Mouse (Mus musculus): ENCODE results near the gene Gm9918. TPM values are rescaled to one million over a fixed set of nuclear protein-coding genes. Genes with fewer than 3 reads are reported as not detected.

Gene Gm9918
- polyA plus RNA-seq, 1 experiment from 2014 or later = not detected

DNA sequence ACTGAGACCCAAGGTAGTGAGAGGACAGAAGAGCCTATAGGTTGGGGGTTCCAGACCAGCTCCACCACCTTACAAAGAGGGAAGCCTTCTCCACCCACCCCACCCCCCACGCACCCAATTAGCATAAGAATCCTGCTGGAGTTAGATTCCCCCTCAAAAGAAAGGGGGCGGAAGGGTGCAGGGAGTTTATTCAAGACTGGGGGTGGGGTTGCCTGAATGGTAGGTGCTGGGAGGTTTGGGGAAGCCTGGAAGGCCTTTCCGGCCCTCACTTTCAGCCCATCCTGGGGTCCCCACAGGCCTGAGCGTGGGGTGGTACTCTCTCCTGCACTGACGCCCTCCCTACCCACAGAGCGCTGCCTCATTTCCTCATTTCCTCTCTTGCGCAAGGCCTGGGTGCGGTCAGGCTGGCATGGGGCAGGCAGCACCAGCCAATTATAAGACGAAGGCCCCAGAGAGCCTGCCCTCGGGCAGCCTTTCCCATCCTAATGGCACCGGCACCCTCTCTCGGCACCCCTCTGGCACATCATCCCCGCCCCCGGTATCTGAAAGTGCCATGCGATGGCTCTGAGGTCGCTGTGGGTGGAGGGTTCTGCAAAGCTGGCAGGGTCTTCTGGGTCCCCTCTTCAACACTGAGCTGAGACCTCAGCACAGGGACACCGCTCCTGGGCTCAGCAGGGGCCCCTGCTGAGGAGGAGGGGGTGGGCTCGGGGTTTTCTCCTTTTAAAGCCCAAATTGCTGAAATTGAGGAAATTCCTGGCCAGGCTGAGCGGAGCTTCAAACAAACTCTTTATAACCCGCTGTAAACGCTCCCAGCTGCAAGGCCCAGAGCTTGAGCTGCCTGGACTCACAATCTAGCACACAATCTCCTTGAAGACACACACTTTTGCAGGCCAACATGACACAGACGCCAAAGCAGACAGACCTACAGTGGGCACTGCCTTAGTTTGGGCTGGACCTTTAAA, 26.9 kb upstream of the Gm9918 start:
- DNase-seq (ENCODE audit: low spot score) (no peak), ATAC-seq (replicated peaks; ENCODE audit: low FRiP score) (no peak)
- Histone ChIP-seq H3K4me3 (ENCODE audit: low read depth, low read length) (peak overlapping the region; percentile 3; the same call in 1 of the 2 replicates), H3K36me3 (ENCODE audit: control insufficient read depth, insufficient read depth, low read length) (no peaks in the 10 kb centered on the region), H3K4me2 (peak overlapping the region; percentile 89), H3K9me3 (ENCODE audit: control insufficient read depth, low read length) (no peaks in the 10 kb centered on the region), H3K4me1 (replicated peaks; ENCODE audit: control insufficient read depth, insufficient read depth, low read length) (peaks cover 46% of the 10 kb centered on the region), H3K9ac (ENCODE audit: low read depth, low read length) (peak overlapping the region; percentile 10; the same call in 1 of the 2 replicates), H3K27me3 (replicated peaks; ENCODE audit: control insufficient read depth, insufficient read depth, low read length) (peaks cover 57% of the 10 kb centered on the region), H3K27ac (ENCODE audit: low read depth, low read length) (no peak overlapping the region)
- 14% methylated on average over 22 of the region's 22 CpGs for WGBS

DNA sequence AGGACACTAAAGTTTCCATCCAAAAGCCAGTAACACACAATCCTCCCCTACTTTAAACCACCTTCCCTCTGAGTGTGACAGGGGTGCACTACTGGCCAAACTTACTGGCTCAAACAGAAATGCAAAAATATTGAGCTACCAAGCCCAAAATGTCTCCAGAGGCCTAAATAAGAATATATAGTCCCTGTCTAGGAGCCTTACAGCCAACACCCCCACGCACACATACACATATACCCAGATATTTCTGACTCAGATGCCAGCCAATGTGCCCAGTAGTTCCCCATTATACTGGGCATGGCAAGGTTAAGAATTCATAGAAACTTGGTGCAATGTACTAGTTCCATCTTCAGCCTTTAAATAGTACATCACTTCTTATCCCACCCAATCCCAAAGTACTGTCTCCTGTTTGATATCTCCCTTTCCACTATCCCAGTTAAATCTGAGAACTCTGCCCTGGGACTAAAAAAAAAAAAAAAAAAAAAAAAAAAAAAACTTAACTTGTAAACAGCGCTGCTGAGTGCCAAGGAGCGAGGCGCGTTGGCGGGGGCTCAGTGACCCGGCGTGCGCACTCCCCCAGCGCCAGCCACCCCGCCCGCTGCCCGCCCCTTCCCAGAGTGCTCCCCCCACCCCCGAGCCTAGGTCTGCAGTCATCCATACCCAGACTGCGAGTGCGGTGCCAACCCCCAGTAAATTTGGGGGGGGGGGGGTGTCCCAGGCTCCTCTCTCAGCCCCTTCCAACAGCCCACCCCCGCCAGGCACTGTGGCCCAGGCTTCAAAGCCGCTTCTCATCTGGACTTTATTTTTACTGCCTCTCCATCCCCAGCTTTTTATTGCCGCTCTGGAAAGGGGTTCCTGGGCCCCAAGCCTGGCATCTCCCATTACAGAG, 25.8 kb upstream of the Gm9918 start:
- Histone ChIP-seq H3K36me3 (ENCODE audit: control insufficient read depth, insufficient read depth, low read length) (no peaks in the 10 kb centered on the region), H3K4me2 (peak overlapping the region; percentile 89), H3K4me3 (ENCODE audit: low read depth, low read length) (peak overlapping the region; percentile 51), H3K4me1 (replicated peaks; ENCODE audit: control insufficient read depth, insufficient read depth, low read length) (peaks cover 49% of the 10 kb centered on the region), H3K9ac (ENCODE audit: low read depth, low read length) (no peak overlapping the region), H3K9me3 (ENCODE audit: control insufficient read depth, low read length) (no peaks in the 10 kb centered on the region), H3K27ac (ENCODE audit: low read depth, low read length) (no peak overlapping the region), H3K27me3 (replicated peaks; ENCODE audit: control insufficient read depth, insufficient read depth, low read length) (peaks cover 65% of the 10 kb centered on the region)
- DNase-seq (ENCODE audit: low spot score) (no peak), ATAC-seq (replicated peaks; ENCODE audit: low FRiP score) (no peak)
- WGBS = 29% methylated on average over 19 of the region's 19 CpGs

DNA sequence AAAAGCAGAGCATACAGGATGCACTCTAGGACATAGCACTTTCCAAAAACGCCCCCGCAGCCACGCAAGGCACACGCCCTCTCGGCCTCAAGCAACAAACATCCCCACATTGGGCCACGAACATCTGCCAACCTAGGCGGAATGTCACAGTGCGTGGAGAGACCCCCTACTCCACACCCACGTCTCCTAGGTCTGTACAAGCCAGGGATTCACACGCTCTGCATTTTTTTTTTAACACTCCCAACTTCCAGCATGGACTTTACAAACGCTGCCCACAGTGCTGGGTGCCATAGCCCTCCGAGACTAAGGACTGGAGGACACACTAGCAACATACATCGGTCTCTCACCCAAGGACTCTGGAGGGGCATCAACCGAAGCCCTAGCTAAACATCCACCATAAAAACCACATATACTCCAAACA, 24.9 kb upstream of the Gm9918 start:
- Histone ChIP-seq H3K9ac (ENCODE audit: low read depth, low read length) (peak overlapping the region; percentile 52), H3K36me3 (ENCODE audit: control insufficient read depth, insufficient read depth, low read length) (no peaks in the 10 kb centered on the region), H3K9me3 (ENCODE audit: control insufficient read depth, low read length) (no peaks in the 10 kb centered on the region), H3K27ac (ENCODE audit: low read depth, low read length) (peak overlapping the region; percentile 81; the same call in 1 of the 2 replicates), H3K4me1 (replicated peaks; ENCODE audit: control insufficient read depth, insufficient read depth, low read length) (peaks cover 49% of the 10 kb centered on the region), H3K27me3 (replicated peaks; ENCODE audit: control insufficient read depth, insufficient read depth, low read length) (peaks cover 72% of the 10 kb centered on the region), H3K4me2 (peak overlapping the region; percentile 89), H3K4me3 (ENCODE audit: low read depth, low read length) (peak overlapping the region; percentile 51)
- no peak for DNase-seq (ENCODE audit: low spot score)
- ATAC-seq (replicated peaks; ENCODE audit: low FRiP score) = no peak
- 12% methylated on average over 14 of the region's 14 CpGs for WGBS

DNA sequence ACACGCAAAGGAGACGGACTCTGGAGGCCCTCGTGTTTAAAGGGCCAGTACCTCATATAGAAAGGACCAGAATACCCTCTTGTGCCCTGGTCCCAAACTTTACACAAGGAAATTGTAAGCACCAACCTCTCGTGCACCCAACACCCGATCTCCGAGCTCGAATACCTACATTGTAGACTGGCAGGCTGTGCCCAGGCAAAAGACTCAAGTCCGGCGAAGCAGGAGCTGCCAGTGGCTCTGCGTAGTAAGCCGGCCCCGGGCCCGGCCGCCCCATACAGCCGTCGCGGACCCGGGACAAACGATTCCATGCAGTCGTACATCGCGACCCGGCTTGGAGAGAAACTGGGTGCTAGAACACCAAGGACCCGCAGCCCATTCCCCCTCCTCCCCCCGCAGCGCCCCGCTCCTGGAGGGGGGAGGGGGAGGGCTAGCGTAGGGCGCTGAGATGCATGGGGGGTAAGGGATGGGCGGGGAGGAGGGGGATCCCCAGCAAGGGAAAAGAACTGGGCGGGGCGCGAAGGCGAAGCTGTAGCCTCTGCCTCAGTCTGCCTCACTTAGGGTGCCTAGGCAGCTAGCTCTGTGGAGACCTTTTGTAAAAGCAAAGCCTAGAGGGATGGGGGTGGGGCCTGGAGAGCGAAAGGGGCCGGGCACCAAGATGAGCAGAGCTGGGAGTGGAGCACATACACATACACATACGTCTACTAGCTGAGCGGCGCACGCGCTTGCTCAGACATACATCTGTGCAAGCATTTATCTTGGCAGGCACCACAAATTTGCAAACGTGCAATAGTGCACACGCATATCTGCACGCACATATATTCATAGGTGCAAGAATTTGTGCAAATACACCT, 24.2 kb upstream of the Gm9918 start:
- Histone ChIP-seq H3K4me3 (ENCODE audit: low read depth, low read length) (peak overlapping the region; percentile 51), H3K27ac (ENCODE audit: low read depth, low read length) (peak overlapping the region; percentile 81), H3K36me3 (ENCODE audit: control insufficient read depth, insufficient read depth, low read length) (no peaks in the 10 kb centered on the region), H3K27me3 (replicated peaks; ENCODE audit: control insufficient read depth, insufficient read depth, low read length) (peaks cover 78% of the 10 kb centered on the region), H3K9me3 (ENCODE audit: control insufficient read depth, low read length) (no peaks in the 10 kb centered on the region), H3K4me1 (replicated peaks; ENCODE audit: control insufficient read depth, insufficient read depth, low read length) (peaks cover 46% of the 10 kb centered on the region), H3K9ac (ENCODE audit: low read depth, low read length) (peak overlapping the region; percentile 52), H3K4me2 (peak overlapping the region; percentile 89)
- under 1% methylated on average over 41 of the region's 44 CpGs for WGBS
- peak; percentile 65 for ATAC-seq (replicated peaks; ENCODE audit: low FRiP score)
- DNase-seq (ENCODE audit: low spot score) = peak; percentile 74

DNA sequence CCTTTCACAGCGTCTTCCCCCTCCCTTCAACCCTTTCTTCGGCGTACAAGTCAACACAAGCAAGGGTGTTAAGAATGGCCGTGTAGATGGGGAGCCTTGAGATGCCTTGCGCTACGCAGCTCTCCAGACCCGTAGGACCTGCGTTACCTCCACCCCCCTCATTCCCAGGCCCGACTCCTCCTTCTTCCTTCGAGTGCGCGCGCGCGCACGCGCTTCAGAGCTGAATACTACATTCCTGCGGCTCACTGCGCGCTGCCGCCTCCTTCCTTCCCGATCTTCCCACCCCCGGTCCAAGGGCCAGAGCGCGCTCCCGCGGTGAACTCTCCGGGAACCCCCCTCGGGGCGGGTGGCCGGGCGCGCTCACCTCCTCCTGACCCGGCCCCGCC, 23.5 kb upstream of the Gm9918 start:
- Histone ChIP-seq H3K36me3 (ENCODE audit: control insufficient read depth, insufficient read depth, low read length) (no peaks in the 10 kb centered on the region), H3K9ac (ENCODE audit: low read depth, low read length) (0 out of 2 replicates have a peak overlapping the region, but pooled peaks have one; percentile 58), H3K9me3 (ENCODE audit: control insufficient read depth, low read length) (no peaks in the 10 kb centered on the region), H3K27ac (ENCODE audit: low read depth, low read length) (peak overlapping the region; percentile 81), H3K4me1 (replicated peaks; ENCODE audit: control insufficient read depth, insufficient read depth, low read length) (peaks cover 46% of the 10 kb centered on the region), H3K4me3 (ENCODE audit: low read depth, low read length) (peak overlapping the region; percentile 51), H3K27me3 (replicated peaks; ENCODE audit: control insufficient read depth, insufficient read depth, low read length) (peaks cover 84% of the 10 kb centered on the region), H3K4me2 (peak overlapping the region; percentile 89)
- ATAC-seq (replicated peaks; ENCODE audit: low FRiP score) (peak; percentile 39), DNase-seq (ENCODE audit: low spot score) (peak; percentile 85)
- WGBS = under 1% methylated on average over 35 of the region's 35 CpGs

- H3K4me1 ChIP-seq (replicated peaks; ENCODE audit: control insufficient read depth, insufficient read depth, low read length) = peaks cover 45% of the 10 kb centered on the region
- H3K9me3 ChIP-seq (ENCODE audit: control insufficient read depth, low read length) = no peaks in the 10 kb centered on the region
- no peaks in the 10 kb centered on the region for H3K36me3 ChIP-seq (ENCODE audit: control insufficient read depth, insufficient read depth, low read length)
- H3K4me2 ChIP-seq = peak overlapping the region; percentile 89
- ATAC-seq (replicated peaks; ENCODE audit: low FRiP score) (peak; percentile 38), DNase-seq (ENCODE audit: low spot score) (peak; percentile 80)
- H3K4me3 ChIP-seq (ENCODE audit: low read depth, low read length) = peak overlapping the region; percentile 51
- WGBS = 1% methylated on average over 65 of the region's 65 CpGs
- H3K27me3 ChIP-seq (replicated peaks; ENCODE audit: control insufficient read depth, insufficient read depth, low read length) = peaks cover 90% of the 10 kb centered on the region
- H3K27ac ChIP-seq (ENCODE audit: low read depth, low read length) = peak overlapping the region; percentile 81
- H3K9ac ChIP-seq (ENCODE audit: low read depth, low read length) = peak overlapping the region; percentile 58
These were observed 22.9 kb upstream of the Gm9918 start for GRCm38 (mm10) chr15:102247252-102248130.

- 14% methylated on average over 8 of the region's 8 CpGs for WGBS
- H3K36me3 ChIP-seq (ENCODE audit: control insufficient read depth, insufficient read depth, low read length) = no peaks in the 10 kb centered on the region
- H3K27ac ChIP-seq (ENCODE audit: low read depth, low read length) = peak overlapping the region; percentile 81
- H3K9me3 ChIP-seq (ENCODE audit: control insufficient read depth, low read length) = no peaks in the 10 kb centered on the region
- H3K9ac ChIP-seq (ENCODE audit: low read depth, low read length) = peak overlapping the region; percentile 58
- H3K4me1 ChIP-seq (replicated peaks; ENCODE audit: control insufficient read depth, insufficient read depth, low read length) = peaks cover 38% of the 10 kb centered on the region
- H3K4me2 ChIP-seq = peak overlapping the region; percentile 89
- peaks cover 93% of the 10 kb centered on the region for H3K27me3 ChIP-seq (replicated peaks; ENCODE audit: control insufficient read depth, insufficient read depth, low read length)
- no peak for DNase-seq (ENCODE audit: low spot score)
- peak overlapping the region; percentile 51 for H3K4me3 ChIP-seq (ENCODE audit: low read depth, low read length)
- no peak for ATAC-seq (replicated peaks; ENCODE audit: low FRiP score)
These were observed 22.1 kb upstream of the Gm9918 start for GRCm38 (mm10) chr15:102248131-102248811.
